ENCODE assay signal across 24 mouse cellular contexts in genomic region chr7:132223452-132224141, GRCm38 (mm10).
DNase-seq lines count a peak whose midpoint lies in the region; ATAC-seq and TF ChIP-seq lines count a peak whose summit lies in the region.
"Had no signal": no experiment of that assay in that cellular context is flagged by ENCODE, and none has a peak within 500 bp of the region (broad histone marks: within the 10 kb centered on the region; RNA-seq: fewer than 3 reads in every experiment).

No protein-coding gene starts in this region.

- peak overlapping the region; percentile 56 for H3K27ac ChIP-seq in forebrain, embryonic 15.5 days (replicated peaks)
- no peak overlapping the region for H3K27ac ChIP-seq in forebrain, embryonic 11.5 days (ENCODE audit: low read depth, low read length)
- no peak overlapping the region for H3K27ac ChIP-seq in lung, embryonic 14.5 days (ENCODE audit: low read depth)
- 0 out of 2 replicates have a peak overlapping the region, but pooled peaks have one; percentile 1 for H3K27ac ChIP-seq in stomach, postnatal 0 days (replicated peaks)
- H3K27ac ChIP-seq: heart, adult 2 months; heart, embryonic 13.5 days; hindbrain, embryonic 15.5 days; limb, embryonic 13.5 days; liver, embryonic 14.5 days; lung, embryonic 15.5 days; neural tube, embryonic 15.5 days had no signal

- TF ChIP-seq CTCF in lung, embryonic 14.5 days (IDR thresholded peaks at IDR 0.05; ENCODE audit: low read depth) = no peak
- TF ChIP-seq CTCF in stomach, postnatal 0 days (IDR thresholded peaks at IDR 0.05; ENCODE audit: low read depth) = no peak

- no peaks in the 10 kb centered on the region for H3K27me3 ChIP-seq in forebrain, embryonic 15.5 days
- no peaks in the 10 kb centered on the region for H3K27me3 ChIP-seq in forebrain, embryonic 11.5 days (ENCODE audit: control insufficient read depth, insufficient read depth, low read length)
- H3K27me3 ChIP-seq in lung, embryonic 14.5 days (ENCODE audit: insufficient read depth, low read length) = no peaks in the 10 kb centered on the region
- H3K27me3 ChIP-seq in stomach, postnatal 0 days (ENCODE audit: control insufficient read depth, insufficient read depth, low read length) = no peaks in the 10 kb centered on the region
- H3K27me3 ChIP-seq: hindbrain, embryonic 15.5 days; lung, embryonic 15.5 days had no signal

- no peaks in the 10 kb centered on the region for H3K9me3 ChIP-seq in forebrain, embryonic 15.5 days
- no peaks in the 10 kb centered on the region for H3K9me3 ChIP-seq in forebrain, embryonic 11.5 days (ENCODE audit: control insufficient read depth, low read length)
- H3K9me3 ChIP-seq in lung, embryonic 14.5 days (ENCODE audit: low read depth, low read length) = no peaks in the 10 kb centered on the region
- no peaks in the 10 kb centered on the region for H3K9me3 ChIP-seq in stomach, postnatal 0 days (ENCODE audit: control insufficient read depth, low read length)
- H3K9me3 ChIP-seq: heart, embryonic 13.5 days; hindbrain, embryonic 15.5 days; limb, embryonic 13.5 days; lung, embryonic 15.5 days; neural tube, embryonic 15.5 days had no signal

- 27% methylated on average over 10 of the region's 10 CpGs for WGBS in forebrain, embryonic 15.5 days
- WGBS in forebrain, embryonic 11.5 days = 55% methylated on average over 10 of the region's 10 CpGs
- WGBS in lung, embryonic 14.5 days = 38% methylated on average over 10 of the region's 10 CpGs
- 31% methylated on average over 10 of the region's 10 CpGs for WGBS in stomach, postnatal 0 days

- H3K9ac ChIP-seq in forebrain, embryonic 15.5 days (replicated peaks) = no peak overlapping the region; the same call in 1 of the 2 replicates
- H3K9ac ChIP-seq in forebrain, embryonic 11.5 days (ENCODE audit: low read length) = no peak overlapping the region
- H3K9ac ChIP-seq in lung, embryonic 14.5 days = no peak overlapping the region
- H3K9ac ChIP-seq in stomach, postnatal 0 days (ENCODE audit: low read length) = no peak overlapping the region
- H3K9ac ChIP-seq: heart, embryonic 13.5 days; hindbrain, embryonic 15.5 days; limb, embryonic 13.5 days; liver, embryonic 14.5 days; lung, embryonic 15.5 days; neural tube, embryonic 15.5 days had no signal

- no peak for TF ChIP-seq EP300 in stomach, postnatal 0 days (optimal IDR thresholded peaks at IDR 0.05)

- no peak overlapping the region for H3K4me3 ChIP-seq in forebrain, embryonic 15.5 days
- no peak overlapping the region for H3K4me3 ChIP-seq in forebrain, embryonic 11.5 days (ENCODE audit: low read depth, low read length)
- no peak overlapping the region for H3K4me3 ChIP-seq in lung, embryonic 14.5 days (ENCODE audit: low read depth, low read length)
- no peak overlapping the region for H3K4me3 ChIP-seq in stomach, postnatal 0 days (ENCODE audit: low read depth, low read length)
- H3K4me3 ChIP-seq: heart, adult 2 months; heart, embryonic 13.5 days; hindbrain, embryonic 15.5 days; limb, embryonic 13.5 days; lung, embryonic 15.5 days; neural tube, embryonic 15.5 days had no signal

- no peak for DNase-seq in forebrain, embryonic 11.5 days (ENCODE audit: low spot score)
- DNase-seq in lung, embryonic 14.5 days = peak; percentile 54
- no peak for DNase-seq in lung, postnatal 25 days (ENCODE audit: low spot score)
- DNase-seq in retina, postnatal 1 day = peak; percentile 46
- no peak for DNase-seq in retina, embryonic 14.5 days (ENCODE audit: low spot score)
- no peak for DNase-seq in stomach, postnatal 0 days (ENCODE audit: low spot score)
- no peak for DNase-seq in adrenal gland, adult 8-10 months
- DNase-seq: adrenal gland, postnatal 10 days; cerebellum, adult 8-10 months; gastrocnemius, postnatal 25 days; heart, adult 2 months; heart, postnatal 14 days; kidney, adult 9 months; kidney, postnatal 25 days; layer of hippocampus, postnatal 36 days; thymus, adult 2 months had no signal

- peaks cover 13% of the 10 kb centered on the region for H3K4me1 ChIP-seq in forebrain, embryonic 15.5 days
- no peaks in the 10 kb centered on the region for H3K4me1 ChIP-seq in forebrain, embryonic 11.5 days (replicated peaks; ENCODE audit: control insufficient read depth, insufficient read depth, low read length)
- H3K4me1 ChIP-seq in lung, embryonic 14.5 days (ENCODE audit: insufficient read depth) = 0 out of 2 replicates have a peak, but pooled peaks cover 4% of the 10 kb centered on the region
- H3K4me1 ChIP-seq in stomach, postnatal 0 days (replicated peaks; ENCODE audit: control insufficient read depth, insufficient read depth) = peaks cover 5% of the 10 kb centered on the region; the same call in 1 of the 2 replicates

- H3K4me2 ChIP-seq in forebrain, embryonic 15.5 days (replicated peaks) = no peak overlapping the region
- no peak overlapping the region for H3K4me2 ChIP-seq in forebrain, embryonic 11.5 days (ENCODE audit: low read depth, low read length, severe bottlenecking)
- no peak overlapping the region for H3K4me2 ChIP-seq in lung, embryonic 14.5 days
- H3K4me2 ChIP-seq in stomach, postnatal 0 days (replicated peaks; ENCODE audit: low read depth) = no peak overlapping the region
- H3K4me2 ChIP-seq: heart, embryonic 13.5 days; hindbrain, embryonic 15.5 days; limb, embryonic 13.5 days; lung, embryonic 15.5 days; neural tube, embryonic 15.5 days had no signal

- no peak for ATAC-seq in forebrain, embryonic 15.5 days (replicated peaks)
- no peak for ATAC-seq in forebrain, embryonic 11.5 days (replicated peaks; ENCODE audit: low FRiP score)
- ATAC-seq in lung, embryonic 14.5 days (ENCODE audit: insufficient read depth) = no peak
- ATAC-seq in stomach, postnatal 0 days (ENCODE audit: low FRiP score, low TSS enrichment) = no peak
- ATAC-seq: intestine, embryonic 16.5 days had no signal

- no peaks in the 10 kb centered on the region for H3K36me3 ChIP-seq in forebrain, embryonic 15.5 days
- no peaks in the 10 kb centered on the region for H3K36me3 ChIP-seq in forebrain, embryonic 11.5 days (ENCODE audit: control insufficient read depth, insufficient read depth, low read length)
- H3K36me3 ChIP-seq in lung, embryonic 14.5 days (ENCODE audit: insufficient read depth) = no peaks in the 10 kb centered on the region
- H3K36me3 ChIP-seq in stomach, postnatal 0 days (ENCODE audit: control insufficient read depth, insufficient read depth, low read length) = no peaks in the 10 kb centered on the region
- H3K36me3 ChIP-seq: heart, embryonic 13.5 days; hindbrain, embryonic 15.5 days; limb, embryonic 13.5 days; lung, embryonic 15.5 days; neural tube, embryonic 15.5 days had no signal

Comparison
In these comparisons a context has a peak if more than half of its experiments do, and no peak if none do; other contexts are left out.
1. H3K27ac ChIP-seq: peak in forebrain, embryonic 15.5 days (single experiment) and stomach, postnatal 0 days (single experiment); none in forebrain, embryonic 11.5 days (single experiment) and lung, embryonic 14.5 days (single experiment).
2. DNase-seq: peak in lung, embryonic 14.5 days (single experiment) and retina, postnatal 1 day (single experiment); none in forebrain, embryonic 11.5 days (single experiment), lung, postnatal 25 days (single experiment), retina, embryonic 14.5 days (single experiment), stomach, postnatal 0 days (single experiment) and adrenal gland, adult 8-10 months (single experiment).